13 mouse cellular contexts compared by ENCODE assay signal in the genomic region with DNA sequence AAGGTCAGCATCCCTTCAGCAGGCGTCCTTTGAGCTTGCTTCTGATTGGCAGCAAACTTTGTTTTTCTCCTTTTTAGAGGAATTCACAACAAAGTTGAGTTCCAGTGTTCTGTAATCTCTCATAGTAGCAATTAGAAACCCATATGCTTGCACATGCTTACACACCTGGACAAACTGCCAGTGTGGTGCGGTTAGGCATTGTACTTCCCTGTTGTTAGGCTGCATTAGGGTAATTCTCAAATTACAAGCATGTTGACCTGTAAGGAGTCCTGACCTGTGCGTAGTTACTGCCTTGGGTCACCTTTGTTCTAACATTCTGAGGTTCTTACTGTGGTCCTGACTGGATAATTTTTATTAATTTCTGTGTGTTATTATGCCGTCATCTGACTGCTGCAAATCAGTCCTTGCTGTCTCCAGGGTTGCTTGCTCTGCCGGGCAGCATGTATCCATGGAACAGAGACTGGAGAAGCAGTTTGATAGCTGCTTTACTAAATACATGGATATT. TPM values are rescaled to one million over a fixed set of nuclear protein-coding genes. Genes with fewer than 3 reads are reported as not detected.
A peak's percentile ranks its signal among the peaks of the same experiment; 100 is the strongest.
DNase-seq lines count a peak whose midpoint lies in the region; ATAC-seq and TF ChIP-seq lines count a peak whose summit lies in the region.
"Had no signal": no experiment of that assay in that cellular context is flagged by ENCODE, and none has a peak within 500 bp of the region (broad histone marks: within the 10 kb centered on the region; RNA-seq: fewer than 3 reads in every experiment).

No protein-coding gene starts in this region.

- no peak for TF ChIP-seq EP300 in liver, postnatal 0 days (IDR thresholded peaks at IDR 0.05; ENCODE audit: low read depth)

- no peaks in the 10 kb centered on the region for H3K36me3 ChIP-seq in liver, postnatal 0 days (replicated peaks; ENCODE audit: insufficient read depth, low read length)
- H3K36me3 ChIP-seq in forebrain, embryonic 13.5 days (ENCODE audit: poor library complexity, severe bottlenecking): peaks cover 15% of the 10 kb centered on the region
- H3K36me3 ChIP-seq in hindbrain, postnatal 0 days (ENCODE audit: insufficient read depth, low read length): no peaks in the 10 kb centered on the region
- H3K36me3 ChIP-seq in splenic B cell, adult 2 months (ENCODE audit: control insufficient read depth, insufficient read depth, low read length, poor library complexity, severe bottlenecking): no peaks in the 10 kb centered on the region
- H3K36me3 ChIP-seq: stomach, embryonic 15.5 days had no signal

- 77% methylated on average over 5 of the region's 5 CpGs for WGBS in liver, postnatal 0 days (ENCODE audit: insufficient replicate concordance)
- WGBS in forebrain, embryonic 13.5 days: 48% methylated on average over 5 of the region's 5 CpGs
- 44% methylated on average over 5 of the region's 5 CpGs for WGBS in hindbrain, postnatal 0 days

- H3K27ac ChIP-seq in liver, postnatal 0 days (ENCODE audit: low read depth): 0 out of 2 replicates have a peak overlapping the region, but pooled peaks have one; percentile 8
- H3K27ac ChIP-seq in forebrain, embryonic 13.5 days: 0 out of 2 replicates have a peak overlapping the region, but pooled peaks have one; percentile 25
- peak overlapping the region; percentile 85; the same call in 1 of the 2 replicates for H3K27ac ChIP-seq in hindbrain, postnatal 0 days
- H3K27ac ChIP-seq: heart, embryonic 13.5 days; liver, embryonic 14.5 days; stomach, embryonic 15.5 days had no signal

- no peak overlapping the region for H3K9ac ChIP-seq in liver, postnatal 0 days (replicated peaks)
- H3K9ac ChIP-seq in forebrain, embryonic 13.5 days: peak overlapping the region; percentile 64
- H3K9ac ChIP-seq in hindbrain, postnatal 0 days (replicated peaks; ENCODE audit: low read length): peak overlapping the region; percentile 53
- H3K9ac ChIP-seq: heart, embryonic 13.5 days; liver, embryonic 14.5 days; stomach, embryonic 15.5 days had no signal

- no peak for DNase-seq in liver, postnatal 0 days
- DNase-seq in liver: no peak
- DNase-seq in hindbrain, postnatal 0 days (ENCODE audit: low spot score): no peak
- DNase-seq in splenic B cell, adult 2 months (ENCODE audit: low read depth, low spot score): peak; percentile 16
- DNase-seq in spleen, postnatal 36 days (ENCODE audit: low spot score in 2 of 2): no peak
- DNase-seq in urinary bladder, adult 18-20 months (ENCODE audit: low spot score in 2 of 2): no peak

- no peak overlapping the region for H3K4me2 ChIP-seq in liver, postnatal 0 days (ENCODE audit: low read depth, low read length)
- peak overlapping the region; percentile 66 for H3K4me2 ChIP-seq in forebrain, embryonic 13.5 days
- H3K4me2 ChIP-seq in hindbrain, postnatal 0 days (ENCODE audit: low read depth, low read length): peak overlapping the region; percentile 60
- H3K4me2 ChIP-seq: heart, embryonic 13.5 days; stomach, embryonic 15.5 days had no signal

- peaks cover 2% of the 10 kb centered on the region; the same call in 1 of the 2 replicates for H3K9me3 ChIP-seq in liver, postnatal 0 days (ENCODE audit: low read length)
- no peaks in the 10 kb centered on the region for H3K9me3 ChIP-seq in forebrain, embryonic 13.5 days (replicated peaks)
- H3K9me3 ChIP-seq in hindbrain, postnatal 0 days (ENCODE audit: low read length): no peaks in the 10 kb centered on the region
- H3K9me3 ChIP-seq: stomach, embryonic 15.5 days had no signal

- no peak for ATAC-seq in liver, postnatal 0 days
- ATAC-seq in forebrain, embryonic 13.5 days: no peak
- ATAC-seq in hindbrain, postnatal 0 days: no peak

- H3K27me3 ChIP-seq in liver, postnatal 0 days (ENCODE audit: insufficient read depth, low read length): no peaks in the 10 kb centered on the region
- H3K27me3 ChIP-seq in forebrain, embryonic 13.5 days: no peaks in the 10 kb centered on the region
- H3K27me3 ChIP-seq in hindbrain, postnatal 0 days (ENCODE audit: insufficient read depth, low read length): no peaks in the 10 kb centered on the region
- H3K27me3 ChIP-seq in splenic B cell, adult 2 months (ENCODE audit: control insufficient read depth, insufficient read depth, low read length, poor library complexity, severe bottlenecking): no peaks in the 10 kb centered on the region
- H3K27me3 ChIP-seq: heart, embryonic 13.5 days; megakaryocyte, embryonic 14.5 days; stomach, embryonic 15.5 days had no signal

- no peak for TF ChIP-seq CTCF in liver, postnatal 0 days (IDR thresholded peaks at IDR 0.05; ENCODE audit: low read depth)
- no peak for TF ChIP-seq CTCF in hindbrain, postnatal 0 days (IDR thresholded peaks at IDR 0.05; ENCODE audit: low read depth)

- no peak overlapping the region for H3K4me3 ChIP-seq in liver, postnatal 0 days (ENCODE audit: low read depth, low read length)
- peak overlapping the region; percentile 42 for H3K4me3 ChIP-seq in forebrain, embryonic 13.5 days
- H3K4me3 ChIP-seq in hindbrain, postnatal 0 days (ENCODE audit: low read length): peak overlapping the region; percentile 45
- H3K4me3 ChIP-seq: heart, embryonic 13.5 days; megakaryocyte, embryonic 14.5 days; stomach, embryonic 15.5 days had no signal

- H3K4me1 ChIP-seq in liver, postnatal 0 days (ENCODE audit: insufficient read depth): no peaks in the 10 kb centered on the region
- H3K4me1 ChIP-seq in forebrain, embryonic 13.5 days: peaks cover 41% of the 10 kb centered on the region
- no peaks in the 10 kb centered on the region; the same call in 1 of the 2 replicates for H3K4me1 ChIP-seq in hindbrain, postnatal 0 days (ENCODE audit: insufficient read depth, low read length)
- H3K4me1 ChIP-seq: heart, embryonic 13.5 days; stomach, embryonic 15.5 days had no signal

RNA-seq across cellular contexts. Expression of a gene that starts 8.6 kb away (rescaled TPM):
- 0.04 TPM in 1 of 2 replicates, not detected in the other for polyA plus RNA-seq in liver, postnatal 0 days (2015; fragmentation: Nextera tagmentation; extraction: Ambion mirVana)
- 0.57 and 0.71 TPM in 2 replicates for polyA plus RNA-seq in forebrain, embryonic 13.5 days (2015; fragmentation: Nextera tagmentation; extraction: Ambion mirVana)
- total RNA-seq in hindbrain, postnatal 0 days (2014; rRNA removed): 0.16 and 0.32 TPM in 2 replicates
- polyA plus RNA-seq in hindbrain, postnatal 0 days (2015; fragmentation: Nextera tagmentation; extraction: Ambion mirVana): 0.43 and 0.64 TPM in 2 replicates
- total RNA-seq: adrenal gland, adult 18-20 months had no signal

RNA-seq across cellular contexts. Expression of a gene that starts 35.7 kb away (rescaled TPM):
- 0.09 and 0.12 TPM in 2 replicates for polyA plus RNA-seq in liver, postnatal 0 days (2015; fragmentation: Nextera tagmentation; extraction: Ambion mirVana)
- 0.06 and 0.11 TPM in 2 replicates for polyA plus RNA-seq in forebrain, embryonic 13.5 days (2015; fragmentation: Nextera tagmentation; extraction: Ambion mirVana)
- 0.10 and 0.18 TPM in 2 replicates for total RNA-seq in hindbrain, postnatal 0 days (2014; rRNA removed)
- 0.25 and 0.34 TPM in 2 replicates for polyA plus RNA-seq in hindbrain, postnatal 0 days (2015; fragmentation: Nextera tagmentation; extraction: Ambion mirVana)
- total RNA-seq: adrenal gland, adult 18-20 months; MEL had no signal

Comparison
In these comparisons a context has a peak if more than half of its experiments do, and no peak if none do; other contexts are left out.
1. H3K27ac ChIP-seq: peak in every context shown above with its lines; median percentile 85 in hindbrain, postnatal 0 days; 25 in forebrain, embryonic 13.5 days; 8 in liver, postnatal 0 days.